Mouse (Mus musculus) ES-CJ7 (cell line): ENCODE results near the gene Pak1ip1.
"Not testable (repeated sequence)": the region's sequence is repeated elsewhere in the genome, so short reads cannot be mapped to it uniquely, and the experiment has no call there.

ENCODE experiments used
- DNase-seq: peaks from one replicate; pipeline ENCODE4 v3.0.0; 2011; ENCODE audit warnings: low read depth, low spot score

Gene Pak1ip1

DNA sequence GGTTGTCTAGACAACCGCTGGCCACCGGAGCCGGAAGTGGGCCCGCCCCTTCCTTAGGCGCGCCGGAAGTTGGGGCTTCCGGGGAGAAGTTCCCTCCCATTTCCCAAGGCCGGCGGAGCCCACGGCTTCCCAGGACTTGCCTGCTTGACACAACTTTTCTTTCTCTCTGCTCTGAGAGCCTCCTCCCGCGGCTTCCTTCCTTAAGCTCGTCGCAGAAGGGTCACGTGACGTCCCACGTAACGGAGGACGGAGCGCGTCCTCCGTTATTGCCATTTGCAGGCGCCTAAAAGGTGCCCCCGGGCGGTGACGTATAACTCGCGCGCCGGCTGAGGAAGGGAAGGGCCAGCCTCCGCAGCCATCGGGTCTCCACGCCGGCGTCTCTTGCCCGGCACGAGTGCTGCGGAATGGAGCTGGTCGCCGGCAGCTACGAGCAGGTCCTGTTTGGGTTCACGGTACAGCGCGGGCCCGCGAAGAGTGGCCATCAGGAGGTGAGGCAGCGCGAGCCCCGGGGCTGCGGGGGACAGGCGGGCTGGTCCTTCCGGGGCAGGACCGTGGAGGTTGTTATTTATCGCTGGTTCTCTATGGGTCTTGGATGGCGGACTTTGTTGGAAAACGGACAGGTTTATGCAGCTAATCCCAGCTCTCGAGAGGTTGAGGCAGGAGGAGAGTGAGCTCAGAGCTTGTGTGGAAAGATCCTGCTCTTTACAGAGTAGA is at the start of gene Pak1ip1:
Gene Pak1ip1, plus strand, starts transcription at position 98 of the 714 bp plus-strand sequence.
- peak; percentile 95 for DNase-seq

DNA sequence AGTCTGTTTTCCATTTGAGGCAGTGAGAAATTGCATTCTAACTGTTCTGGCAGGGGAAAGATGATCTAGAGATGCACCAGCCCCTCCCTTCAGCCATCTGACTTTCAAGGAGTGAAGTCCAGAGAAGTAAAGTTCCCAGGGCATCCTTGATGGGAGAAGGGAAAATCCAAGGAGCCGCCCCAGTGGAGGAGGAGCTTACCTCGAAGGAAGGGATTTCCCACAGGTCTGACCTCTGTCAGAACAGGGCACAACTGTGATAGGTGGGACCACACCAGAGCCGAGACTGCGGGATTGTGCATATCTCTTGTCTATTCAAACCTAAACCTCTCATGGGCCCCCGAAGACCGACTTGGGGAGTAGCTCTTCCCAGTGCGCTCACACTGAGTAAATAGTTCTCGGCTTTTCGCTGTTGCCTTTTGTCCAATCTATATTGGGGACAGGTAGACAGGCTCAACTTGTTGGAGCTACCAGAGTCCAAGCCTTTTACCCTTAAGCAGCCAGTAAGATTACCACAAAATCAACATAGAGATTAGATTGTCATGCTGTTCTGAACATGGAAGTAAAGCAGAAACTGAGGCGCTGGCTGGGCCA is 49.3 kb upstream of the Pak1ip1 start:
- DNase-seq = peak; percentile 73

DNA sequence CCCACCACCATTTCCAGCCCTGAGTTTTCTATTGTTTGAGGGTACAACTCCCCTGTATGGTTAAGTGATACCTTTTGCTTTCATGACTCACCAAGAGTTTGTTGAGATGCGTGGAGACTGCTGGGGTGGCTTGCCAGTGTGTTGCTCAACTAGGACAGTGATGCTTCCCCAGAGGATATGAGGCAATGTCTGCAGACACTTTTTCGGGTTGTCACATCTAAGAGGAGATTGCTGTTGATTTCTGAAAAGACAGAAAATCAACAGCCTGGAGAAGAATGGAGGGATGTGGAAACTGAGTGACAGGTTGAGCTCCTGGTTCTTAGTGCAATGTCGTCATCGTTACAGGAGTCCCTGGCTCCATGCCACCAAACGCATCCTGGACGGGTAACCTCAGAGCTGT is 47.6 kb upstream of the Pak1ip1 start:
- no peak for DNase-seq

DNA sequence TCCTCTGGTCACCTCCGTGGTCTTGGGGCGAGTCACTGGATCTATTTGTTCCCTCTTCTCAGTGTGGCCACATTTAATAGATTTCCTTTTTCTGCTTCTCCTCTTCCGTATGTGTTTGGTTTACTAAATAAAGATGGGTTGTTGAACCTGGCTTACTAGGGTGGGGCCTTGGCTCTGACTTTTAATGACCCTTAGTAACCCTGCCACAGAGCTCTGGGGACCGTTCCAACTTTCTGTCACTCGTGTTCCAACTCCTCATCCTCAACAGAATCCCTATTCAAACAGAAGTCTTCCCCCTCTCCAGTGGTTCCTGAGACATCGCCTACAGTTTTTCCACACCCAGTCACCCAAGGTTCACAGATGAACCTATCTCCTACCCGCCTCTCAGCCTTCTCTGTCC is 45.0 kb upstream of the Pak1ip1 start:
- no peak for DNase-seq

DNA sequence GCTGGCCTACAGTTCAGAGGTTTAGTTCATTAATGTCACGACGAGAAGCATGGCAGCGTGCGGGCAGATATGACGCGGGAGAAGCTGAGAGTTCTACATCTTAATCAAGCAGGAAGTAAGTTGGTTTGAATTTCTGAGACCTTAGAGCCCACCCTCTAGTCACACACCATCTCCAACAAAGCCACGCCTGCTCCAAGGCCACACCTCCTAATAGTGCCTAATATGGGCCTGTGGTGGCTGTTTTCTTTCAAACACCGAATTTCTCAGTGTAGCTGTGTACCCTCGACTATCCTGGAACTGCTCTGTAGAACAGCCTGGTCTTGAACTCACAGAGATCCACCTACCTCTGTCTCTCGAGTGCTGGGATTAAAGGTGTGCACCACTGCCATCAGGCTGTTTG is 33.2 kb upstream of the Pak1ip1 start:
- DNase-seq = no peak

DNA sequence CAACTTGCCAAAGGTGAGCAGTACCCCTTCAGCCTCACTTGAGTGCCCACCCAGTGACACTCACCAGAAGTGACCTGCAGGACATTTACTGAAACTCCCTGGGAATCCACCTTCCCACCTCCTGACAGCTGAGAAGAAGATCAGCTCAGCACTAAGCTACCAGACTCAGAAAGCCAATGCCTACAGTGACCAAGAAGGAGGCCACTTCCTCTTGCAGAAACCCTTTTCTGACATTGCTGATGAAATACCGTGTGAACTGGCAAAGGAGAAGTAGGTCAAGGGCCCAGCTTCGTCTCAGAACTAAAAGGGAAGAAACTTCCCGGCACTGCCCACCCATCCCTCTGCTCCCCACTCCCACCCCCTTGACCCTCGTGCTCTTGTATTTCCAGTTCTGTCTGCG is 32.3 kb upstream of the Pak1ip1 start:
- no peak for DNase-seq

DNA sequence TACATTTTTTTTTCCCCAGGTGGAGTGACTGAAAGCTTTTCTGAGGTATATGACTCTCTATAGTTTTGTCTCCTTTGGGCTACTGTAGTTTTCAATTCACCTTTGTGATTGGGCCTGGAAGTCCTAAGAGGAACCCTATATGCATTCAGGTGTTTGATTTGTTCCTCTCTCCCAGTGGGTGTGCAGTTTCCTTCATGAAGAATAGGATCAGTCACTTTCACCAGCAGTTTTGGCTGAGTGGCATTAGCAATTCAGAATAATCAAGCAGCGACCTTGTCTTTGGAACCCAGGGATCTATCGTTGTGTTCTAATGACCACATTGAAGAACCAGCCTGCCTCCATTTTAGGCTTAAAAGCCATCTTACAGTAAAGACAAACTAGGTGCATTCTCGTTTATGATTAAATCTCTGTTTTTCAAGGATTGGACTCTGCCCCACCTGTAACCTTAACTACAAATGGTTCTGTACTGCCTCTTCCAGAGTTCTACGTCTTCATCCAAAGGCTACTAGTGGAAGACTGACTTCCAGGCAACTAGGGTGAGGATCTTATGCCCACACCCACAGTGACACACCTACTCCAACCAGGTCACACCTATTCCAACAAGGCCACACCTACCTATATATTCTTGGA is 30.9 kb upstream of the Pak1ip1 start:
- DNase-seq = peak; percentile 75

DNA sequence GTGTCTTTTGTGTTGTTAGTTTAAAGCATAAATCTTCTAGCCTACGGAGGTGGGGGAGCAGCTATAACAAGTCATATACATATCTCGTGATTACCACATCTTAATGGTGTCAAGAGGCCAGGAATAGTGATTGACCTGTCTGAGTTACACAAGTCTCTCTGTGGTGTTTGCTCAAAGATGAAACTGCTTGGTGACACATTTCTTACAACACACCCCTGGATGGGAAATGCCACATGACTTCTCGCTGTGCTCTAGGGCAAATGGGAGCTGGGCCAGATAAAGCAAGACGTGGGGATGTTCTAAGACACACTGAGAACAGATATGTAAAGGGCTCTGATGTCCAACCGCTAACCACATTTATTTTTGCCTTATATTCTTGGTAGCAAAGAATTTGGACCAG is 29.6 kb upstream of the Pak1ip1 start:
- no peak for DNase-seq

DNA sequence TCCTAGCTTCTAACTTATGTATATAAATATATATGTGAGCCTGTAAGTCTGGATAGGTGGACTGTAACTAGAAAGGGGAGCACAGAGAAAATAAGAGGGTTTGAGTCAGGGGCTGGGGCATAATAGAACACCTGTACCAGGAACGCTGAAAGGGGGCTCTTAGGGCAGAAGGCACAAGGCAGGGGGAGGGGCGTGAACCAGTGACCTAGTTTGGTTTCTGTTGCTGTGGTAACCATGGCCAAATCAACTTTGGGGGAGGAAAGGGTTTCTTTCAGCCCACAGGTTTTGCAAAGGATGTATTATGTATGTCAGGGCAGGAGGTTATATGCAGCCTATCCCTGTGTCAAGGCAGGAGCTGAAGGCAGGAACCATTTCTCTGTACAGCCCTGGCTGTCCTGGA is 29.0 kb upstream of the Pak1ip1 start:
- DNase-seq = no peak

DNA sequence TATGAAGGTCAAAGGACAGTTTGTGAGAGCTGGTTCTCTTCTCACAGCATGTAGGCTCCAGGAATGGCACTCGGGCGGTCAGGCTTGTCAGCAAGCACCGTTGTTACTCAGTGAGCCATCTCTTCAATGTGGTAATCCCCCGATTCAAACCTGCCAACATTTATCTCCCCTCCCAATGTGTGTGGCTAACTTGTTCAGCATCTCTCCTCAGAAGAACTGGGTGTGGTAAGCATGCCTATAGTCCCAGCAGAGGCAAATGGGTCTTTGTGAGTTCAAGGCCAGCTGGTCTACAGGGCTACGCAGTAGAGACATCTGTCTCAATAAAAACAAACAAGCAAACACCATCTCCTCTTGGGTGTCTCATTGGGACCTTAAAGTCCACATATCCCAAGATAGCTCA is 27.8 kb upstream of the Pak1ip1 start:
- peak; percentile 57 for DNase-seq

DNA sequence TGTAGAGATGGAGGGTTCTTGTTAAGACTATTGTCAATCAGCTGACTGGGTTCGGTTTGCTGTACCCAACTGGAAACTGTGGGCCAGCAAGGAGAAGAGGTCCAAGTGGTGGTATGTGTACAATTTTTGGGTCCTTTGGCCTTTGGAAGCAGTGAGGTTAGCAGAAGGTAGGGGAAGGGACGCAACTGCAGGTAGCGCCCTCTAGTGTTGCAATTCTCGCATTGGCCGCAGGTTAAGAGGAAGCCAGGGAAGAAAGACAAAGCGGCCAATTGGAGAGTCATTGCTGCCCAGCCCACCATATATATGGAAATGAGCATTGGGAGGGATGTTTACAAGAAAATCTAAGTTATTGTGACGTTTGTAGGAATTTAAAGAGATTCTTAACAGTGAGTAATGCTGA is 23.2 kb upstream of the Pak1ip1 start:
- peak; percentile 92 for DNase-seq

DNA sequence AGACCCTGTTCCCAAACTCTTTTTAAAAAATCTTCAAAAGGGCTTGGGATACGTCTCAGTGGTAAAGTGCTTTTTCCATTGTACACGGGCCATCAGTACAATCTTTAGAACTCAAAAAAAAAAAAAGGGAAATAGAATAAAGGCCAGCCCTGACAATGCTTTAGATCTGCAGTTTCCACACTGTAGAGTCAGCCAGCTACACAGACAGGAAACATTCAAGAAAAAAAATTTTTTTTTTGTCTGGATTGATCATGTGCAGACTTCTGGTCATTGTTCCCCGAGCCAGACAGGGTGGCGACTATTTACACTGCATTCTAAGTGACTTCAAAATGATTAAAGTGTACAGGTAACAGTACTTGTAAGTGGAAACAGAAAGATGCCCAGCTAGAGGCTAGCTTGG is 22.2 kb upstream of the Pak1ip1 start:
- no peak for DNase-seq

DNA sequence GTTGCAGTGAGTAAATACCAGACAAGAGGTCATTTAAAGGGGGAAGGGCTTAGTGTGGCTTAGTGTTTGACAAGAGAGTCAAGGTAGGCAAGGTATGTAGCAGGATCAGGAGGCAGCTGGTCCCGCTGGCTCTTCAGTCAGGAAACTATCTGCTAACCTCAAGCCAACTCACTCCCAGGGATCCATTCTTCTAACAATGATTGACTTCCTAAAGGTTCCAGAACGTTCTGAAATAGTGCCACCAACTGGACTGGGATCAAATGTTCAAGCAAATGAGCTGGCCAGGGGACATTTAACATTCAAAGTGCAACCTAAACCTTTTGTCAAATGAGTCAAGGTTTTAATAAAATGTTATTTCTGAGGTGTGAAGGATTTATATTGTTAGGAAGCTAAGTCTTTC is 21.5 kb upstream of the Pak1ip1 start:
- DNase-seq = no peak

DNA sequence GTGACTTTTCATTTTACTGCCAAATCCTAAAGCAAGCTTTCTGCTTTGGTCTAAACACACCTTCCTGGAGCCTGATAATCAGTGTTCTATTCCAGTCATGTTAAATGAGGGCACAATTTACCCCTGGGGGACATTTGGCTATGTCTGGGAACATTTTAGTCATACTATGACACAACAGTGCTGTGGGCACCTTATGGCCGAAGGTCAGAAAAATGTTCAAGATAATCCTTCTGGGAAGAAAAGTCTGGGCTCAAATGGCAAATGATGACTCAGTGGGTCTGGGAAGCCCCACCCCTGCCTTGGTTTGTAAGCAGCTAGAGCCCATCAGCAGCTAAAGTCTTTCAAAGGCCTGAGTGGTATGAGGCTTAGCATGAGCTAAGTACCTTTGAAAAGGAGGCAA is 18.1 kb upstream of the Pak1ip1 start:
- no peak for DNase-seq

DNA sequence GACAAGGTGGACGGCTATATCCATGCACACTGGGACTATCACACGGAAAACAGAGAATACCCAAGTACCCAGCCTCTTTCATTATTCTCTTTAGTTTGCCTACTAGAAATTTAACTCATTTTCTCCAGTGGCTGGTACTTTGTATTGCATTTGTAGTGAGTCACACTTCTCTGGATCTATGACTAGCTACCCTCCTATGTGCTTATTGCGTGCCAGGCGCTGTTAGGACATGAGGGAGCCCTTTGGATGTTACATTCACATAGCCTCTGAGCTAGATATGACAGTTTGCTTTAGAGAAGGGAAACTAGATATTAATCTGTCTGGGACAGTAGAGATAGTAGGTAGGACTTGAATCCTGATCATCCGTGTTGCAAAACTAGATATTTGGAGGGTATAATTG is 14.7 kb upstream of the Pak1ip1 start:
- no peak for DNase-seq

DNA sequence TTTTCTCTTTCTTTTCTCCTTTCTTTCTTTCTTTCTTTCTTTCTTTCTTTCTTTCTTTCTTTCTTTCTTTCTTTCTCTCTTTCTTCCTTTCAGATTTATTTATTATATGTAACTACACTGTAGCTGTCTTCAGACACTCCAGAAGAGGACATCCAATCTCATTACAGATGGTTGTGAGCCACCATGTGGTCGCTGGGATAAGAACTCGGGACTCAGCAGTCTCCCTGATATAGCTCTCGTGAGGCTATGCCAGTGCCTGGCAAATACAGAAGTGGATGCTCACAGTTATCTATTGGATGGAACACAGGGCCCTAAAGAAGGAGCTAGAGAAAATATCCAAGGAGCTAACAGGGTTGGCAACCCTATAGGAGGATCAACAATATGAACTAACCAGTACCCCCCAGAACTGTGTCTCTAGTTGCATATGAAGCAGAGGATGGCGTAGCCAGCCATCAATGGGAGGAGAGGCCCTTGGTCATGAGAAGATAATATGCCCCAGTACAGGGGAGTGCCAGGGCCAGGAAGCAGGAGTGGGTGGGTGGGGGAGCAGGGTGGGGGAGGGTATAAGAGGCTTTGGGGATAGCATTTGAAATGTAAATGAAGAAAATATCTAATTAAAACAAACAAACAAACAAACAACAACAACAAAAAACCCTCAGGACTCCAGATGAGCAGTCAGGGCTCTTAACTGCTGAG is 13.1 kb upstream of the Pak1ip1 start:
- not testable (repeated sequence) for DNase-seq

DNA sequence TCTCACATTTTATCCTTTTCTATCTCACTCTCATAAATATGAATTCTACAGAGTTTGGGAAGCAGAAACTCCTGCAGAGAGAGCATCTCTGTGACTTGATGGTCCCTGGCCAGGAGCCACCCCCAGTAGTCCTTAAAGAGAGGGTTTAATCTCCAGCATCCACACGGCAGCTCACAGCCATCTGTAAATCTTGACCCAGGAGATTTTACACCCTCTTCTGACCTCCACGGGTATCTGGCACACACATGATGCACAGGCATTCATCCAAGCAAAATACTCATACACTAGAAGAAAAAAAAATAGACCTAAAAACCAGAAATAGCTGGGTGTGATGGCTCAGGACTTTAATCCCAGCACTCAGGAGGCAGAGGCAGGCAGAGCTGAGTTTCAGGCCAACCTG is 12.4 kb upstream of the Pak1ip1 start:
- DNase-seq = no peak

DNA sequence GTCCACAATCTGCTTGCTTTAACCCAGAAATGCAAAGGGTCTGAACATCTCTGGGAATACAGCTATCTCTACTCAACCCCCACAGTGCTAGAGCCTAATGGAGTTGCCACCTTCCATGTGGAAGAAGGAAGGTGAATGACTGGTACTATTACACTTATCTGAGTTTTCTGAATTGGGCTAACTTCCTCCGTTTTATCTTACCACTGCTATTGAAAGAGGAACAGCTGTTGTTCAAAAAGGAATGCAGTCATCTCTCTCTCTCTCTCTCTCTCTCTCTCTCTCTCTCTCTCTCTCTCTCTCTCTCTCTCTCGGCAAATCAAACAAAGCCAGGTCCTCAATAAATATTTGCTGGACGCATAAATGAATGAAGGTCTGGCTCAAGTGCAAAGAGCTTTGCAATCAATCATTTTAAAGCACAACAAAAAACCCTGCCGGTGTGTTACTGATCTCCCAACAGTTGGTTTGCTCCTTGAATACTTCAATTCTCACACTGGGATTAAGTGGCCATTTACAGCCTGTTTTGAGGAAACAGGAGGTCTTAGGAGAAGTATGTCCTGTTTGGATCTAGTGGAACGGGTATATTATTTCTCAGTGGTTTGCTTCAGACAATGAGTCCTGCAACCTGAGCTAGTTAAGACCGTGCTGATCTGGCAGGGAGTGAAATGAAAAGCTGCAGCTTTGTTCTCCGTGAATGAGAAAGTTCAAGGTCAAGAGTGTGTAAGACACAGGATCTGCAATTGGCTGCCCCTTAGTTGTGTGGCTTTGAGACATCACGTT is 6.1 kb upstream of the Pak1ip1 start:
- DNase-seq = peak; percentile 60

DNA sequence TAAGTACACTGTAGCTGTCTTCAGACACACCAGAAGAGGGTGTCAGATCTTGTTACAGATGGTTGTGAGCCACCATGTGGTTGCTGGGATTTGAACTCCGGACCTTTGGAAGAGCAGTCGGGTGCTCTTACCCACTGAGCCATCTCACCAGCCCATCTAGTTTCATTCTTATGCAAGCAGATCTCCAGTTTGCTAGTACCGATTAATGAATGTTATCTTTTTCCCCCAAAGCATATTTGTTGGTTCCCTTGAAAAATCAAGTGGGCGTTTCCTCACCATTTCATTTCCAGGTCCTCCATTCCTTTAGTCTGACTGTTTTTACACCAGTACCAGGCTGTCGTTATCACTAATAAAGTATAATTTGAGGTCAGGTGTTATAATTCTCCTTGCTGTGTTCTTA is 2.3 kb upstream of the Pak1ip1 start:
- DNase-seq = not testable (repeated sequence)

DNA sequence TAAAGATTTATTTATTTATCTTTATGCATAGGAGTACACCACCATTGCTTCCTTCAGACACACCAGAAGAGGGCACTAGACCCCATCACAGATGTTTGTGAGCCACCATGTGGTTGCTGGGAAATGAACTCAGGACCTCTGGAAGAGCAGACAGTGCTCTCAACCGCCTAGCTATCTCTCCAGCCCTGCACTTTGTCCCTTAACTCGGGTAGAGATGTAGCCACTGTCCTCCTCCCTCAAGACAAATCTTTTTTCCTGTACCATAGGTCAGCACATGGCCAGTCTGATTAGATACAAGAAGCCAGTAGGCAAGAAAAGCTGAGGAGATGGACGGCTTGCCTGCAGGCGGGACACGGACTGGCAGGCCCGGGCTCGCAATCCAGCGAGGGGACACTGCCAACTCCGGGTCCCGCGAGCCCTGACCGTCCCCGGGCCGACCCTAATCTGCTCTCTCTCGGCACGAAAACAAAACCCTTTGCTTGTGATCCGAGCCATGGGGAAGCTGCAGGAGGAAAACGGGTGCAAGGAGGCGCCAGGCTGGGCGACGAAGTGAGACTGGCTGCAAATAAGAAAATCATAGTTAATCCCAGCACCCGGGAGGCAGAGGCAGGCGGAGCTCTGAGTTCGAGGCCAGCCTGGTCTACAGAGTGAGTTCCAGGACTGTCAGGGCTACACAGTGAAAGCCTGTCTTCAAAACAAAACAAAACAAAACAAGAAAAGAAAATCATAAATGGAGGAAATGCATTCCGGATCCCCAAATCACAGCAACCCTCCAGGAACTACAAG is 490 bp upstream of the Pak1ip1 start:
- no peak for DNase-seq

DNA sequence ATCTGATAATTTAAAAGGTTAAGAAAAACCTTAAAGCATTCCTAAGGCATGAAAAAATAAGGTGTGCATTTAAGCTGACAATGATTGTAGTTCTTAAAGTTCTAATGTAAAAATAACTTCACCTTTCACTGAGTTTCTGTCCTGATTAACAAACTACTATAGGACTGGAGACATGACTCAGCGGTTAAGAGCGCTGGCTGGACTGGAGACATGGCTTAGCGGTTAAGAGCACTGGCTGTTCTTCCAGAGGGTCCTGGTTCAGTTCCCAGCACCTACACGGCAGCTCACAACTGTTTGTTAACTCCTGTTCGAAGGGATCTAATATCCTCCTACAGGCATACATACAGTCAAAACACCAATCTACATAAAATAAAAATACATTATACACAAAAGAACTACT is 1.2 kb downstream of the Pak1ip1 start:
- no peak for DNase-seq
